ENCODE assay signal across 17 mouse cellular contexts in genomic region chr6:118847751-118848150, GRCm38 (mm10).
DNase-seq lines count a peak whose midpoint lies in the region; ATAC-seq and TF ChIP-seq lines count a peak whose summit lies in the region.
"Had no signal": no experiment of that assay in that cellular context is flagged by ENCODE, and none has a peak within 500 bp of the region (broad histone marks: within the 10 kb centered on the region; RNA-seq: fewer than 3 reads in every experiment).

No protein-coding gene starts in this region.

- no peak for TF ChIP-seq EP300 in heart, postnatal 0 days (IDR thresholded peaks at IDR 0.05; ENCODE audit: low read depth)

- intact Hi-C loops in heart, postnatal 10 days (cut with DNase I) = loop anchor here (10.0 kb wide), 1 partner anchor 257 kb away; no protein-coding TSS in a partner anchor

- 55% methylated on average over 13 of the region's 13 CpGs for WGBS in heart, postnatal 0 days
- WGBS in kidney, embryonic 16.5 days = 27% methylated on average over 13 of the region's 13 CpGs
- 84% methylated on average over 13 of the region's 13 CpGs for WGBS in midbrain, embryonic 15.5 days

- DNase-seq in heart, postnatal 0 days (ENCODE audit: low spot score) = no peak
- DNase-seq in heart, postnatal 10 days = no peak
- DNase-seq in adrenal gland, adult (ENCODE audit: inconsistent age in 2 of 2, low spot score in 1 of 2) = peak; percentile 83 to 88
- DNase-seq in adrenal gland, postnatal 10 days = peak; percentile 66
- DNase-seq in frontal cortex, postnatal 25 days (ENCODE audit: low spot score in 2 of 2) = no peak
- DNase-seq in gastrocnemius, postnatal 10 days = no peak
- DNase-seq: cerebellum, adult 8-10 months; embryo, embryonic 11 days; right cerebral cortex, postnatal 25 days; thymus, postnatal 14 days had no signal

- H3K9me3 ChIP-seq in heart, postnatal 0 days (replicated peaks; ENCODE audit: control insufficient read depth, low read length) = no peaks in the 10 kb centered on the region
- H3K9me3 ChIP-seq in kidney, embryonic 16.5 days (ENCODE audit: low read length) = no peaks in the 10 kb centered on the region
- H3K9me3 ChIP-seq in midbrain, embryonic 15.5 days = no peaks in the 10 kb centered on the region
- H3K9me3 ChIP-seq: forebrain, embryonic 15.5 days; hindbrain, embryonic 15.5 days; limb, embryonic 12.5 days had no signal

- no peak for TF ChIP-seq CTCF in heart, postnatal 0 days (IDR thresholded peaks at IDR 0.05; ENCODE audit: low read depth)

- H3K4me3 ChIP-seq in heart, postnatal 0 days (ENCODE audit: low read depth, low read length) = no peak overlapping the region
- H3K4me3 ChIP-seq in kidney, embryonic 16.5 days (ENCODE audit: low read length) = no peak overlapping the region
- no peak overlapping the region for H3K4me3 ChIP-seq in midbrain, embryonic 15.5 days
- H3K4me3 ChIP-seq: forebrain, embryonic 15.5 days; hindbrain, embryonic 15.5 days; left cerebral cortex, adult 2 months; limb, embryonic 12.5 days; myocyte had no signal

- H3K27me3 ChIP-seq in heart, postnatal 0 days (ENCODE audit: control insufficient read depth, insufficient read depth, low read length) = no peaks in the 10 kb centered on the region
- H3K27me3 ChIP-seq in kidney, embryonic 16.5 days (ENCODE audit: insufficient read depth, low read length) = no peaks in the 10 kb centered on the region
- H3K27me3 ChIP-seq in midbrain, embryonic 15.5 days (replicated peaks) = no peaks in the 10 kb centered on the region
- H3K27me3 ChIP-seq: forebrain, embryonic 15.5 days; hindbrain, embryonic 15.5 days; limb, embryonic 12.5 days had no signal

- H3K4me2 ChIP-seq in heart, postnatal 0 days (ENCODE audit: low read depth, low read length) = no peak overlapping the region
- peak overlapping the region; percentile 33 for H3K4me2 ChIP-seq in kidney, embryonic 16.5 days (replicated peaks; ENCODE audit: low read depth, low read length)
- no peak overlapping the region for H3K4me2 ChIP-seq in midbrain, embryonic 15.5 days
- H3K4me2 ChIP-seq: forebrain, embryonic 15.5 days; hindbrain, embryonic 15.5 days; limb, embryonic 12.5 days had no signal

- peak overlapping the region; percentile 62 for H3K27ac ChIP-seq in heart, postnatal 0 days (ENCODE audit: low read depth)
- H3K27ac ChIP-seq in kidney, embryonic 16.5 days (ENCODE audit: low read length) = peak overlapping the region; percentile 39; the same call in 1 of the 2 replicates
- H3K27ac ChIP-seq in midbrain, embryonic 15.5 days = no peak overlapping the region
- H3K27ac ChIP-seq: forebrain, embryonic 15.5 days; hindbrain, embryonic 15.5 days; left cerebral cortex, adult 2 months; limb, embryonic 12.5 days had no signal

- H3K4me1 ChIP-seq in heart, postnatal 0 days (ENCODE audit: control insufficient read depth, insufficient read depth) = peaks cover 52% of the 10 kb centered on the region
- peaks cover 15% of the 10 kb centered on the region for H3K4me1 ChIP-seq in kidney, embryonic 16.5 days (ENCODE audit: insufficient read depth, low read length)
- H3K4me1 ChIP-seq in midbrain, embryonic 15.5 days = peaks cover 31% of the 10 kb centered on the region

- H3K36me3 ChIP-seq in heart, postnatal 0 days (replicated peaks; ENCODE audit: control insufficient read depth, insufficient read depth, low read length) = no peaks in the 10 kb centered on the region
- H3K36me3 ChIP-seq in kidney, embryonic 16.5 days (ENCODE audit: insufficient read depth, low read length) = no peaks in the 10 kb centered on the region
- no peaks in the 10 kb centered on the region for H3K36me3 ChIP-seq in midbrain, embryonic 15.5 days (replicated peaks)
- H3K36me3 ChIP-seq: forebrain, embryonic 15.5 days; hindbrain, embryonic 15.5 days; limb, embryonic 12.5 days had no signal

- no peak for ATAC-seq in heart, postnatal 0 days (ENCODE audit: insufficient read depth, low read depth)
- no peak for ATAC-seq in kidney, embryonic 16.5 days (ENCODE audit: low FRiP score, low TSS enrichment)
- no peak for ATAC-seq in midbrain, embryonic 15.5 days (replicated peaks)
- ATAC-seq: forebrain, embryonic 15.5 days had no signal

- H3K9ac ChIP-seq in heart, postnatal 0 days (replicated peaks; ENCODE audit: low read depth, low read length) = no peak overlapping the region
- H3K9ac ChIP-seq in kidney, embryonic 16.5 days (replicated peaks; ENCODE audit: low read length) = no peak overlapping the region
- H3K9ac ChIP-seq in midbrain, embryonic 15.5 days = no peak overlapping the region
- H3K9ac ChIP-seq: forebrain, embryonic 15.5 days; hindbrain, embryonic 15.5 days; limb, embryonic 12.5 days had no signal

Comparison
In these comparisons a context has a peak if more than half of its experiments do, and no peak if none do; other contexts are left out.
1. DNase-seq: peak in adrenal gland, adult (2 of 2) and adrenal gland, postnatal 10 days (single experiment); none in heart, postnatal 0 days (single experiment), heart, postnatal 10 days (0 of 2), frontal cortex, postnatal 25 days (0 of 2) and gastrocnemius, postnatal 10 days (single experiment).